Mouse (Mus musculus): ENCODE data around the gene Ifit1bl2.
"Not testable (repeated sequence)": the region's sequence is repeated elsewhere in the genome, so short reads cannot be mapped to it uniquely, and the experiment has no call there.

Gene Ifit1bl2

DNA sequence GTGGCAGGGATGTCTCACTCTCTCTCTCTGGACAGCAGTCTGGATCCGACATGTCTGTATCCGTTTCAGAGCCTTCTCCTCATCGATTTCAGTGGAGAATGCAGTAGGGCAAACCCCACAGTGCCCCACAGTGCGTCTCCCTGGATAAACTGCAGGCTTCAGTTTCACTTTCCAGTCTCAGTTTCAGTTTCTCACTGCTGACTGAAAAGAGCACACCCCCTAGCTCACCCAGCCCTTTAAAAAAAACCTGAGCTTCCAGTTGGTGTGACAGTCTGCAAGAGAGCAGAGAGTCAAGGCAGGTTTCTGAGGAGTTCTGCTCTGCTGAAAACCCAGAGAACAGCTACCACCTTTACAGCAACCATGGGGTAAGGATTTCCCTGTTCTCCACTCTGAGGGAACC, at the start of gene Ifit1bl2, which contains the start of gene Ifit1:
Gene Ifit1bl2, minus strand, starts transcription at position 121 of the 400 bp plus-strand sequence.
Gene Ifit1, plus strand, starts transcription at position 249 of the 400 bp plus-strand sequence.
- no peak for DNase-seq (ENCODE audit: low read depth, low spot score)

GRCm38 (mm10) chr19:34685530-34685929, 45.0 kb upstream of the Ifit1bl2 start:
- no peak for DNase-seq (ENCODE audit: low read depth, low spot score)

- no peak for DNase-seq (ENCODE audit: low read depth, low spot score)
These were observed 44.3 kb upstream of the Ifit1bl2 start for GRCm38 (mm10) chr19:34684857-34685256.

- no peak for DNase-seq (ENCODE audit: low read depth, low spot score)
These were observed 37.9 kb upstream of the Ifit1bl2 start for GRCm38 (mm10) chr19:34678428-34678827.

GRCm38 (mm10) chr19:34673476-34673875, 32.9 kb upstream of the Ifit1bl2 start:
- DNase-seq (ENCODE audit: low read depth, low spot score) = no peak

DNA sequence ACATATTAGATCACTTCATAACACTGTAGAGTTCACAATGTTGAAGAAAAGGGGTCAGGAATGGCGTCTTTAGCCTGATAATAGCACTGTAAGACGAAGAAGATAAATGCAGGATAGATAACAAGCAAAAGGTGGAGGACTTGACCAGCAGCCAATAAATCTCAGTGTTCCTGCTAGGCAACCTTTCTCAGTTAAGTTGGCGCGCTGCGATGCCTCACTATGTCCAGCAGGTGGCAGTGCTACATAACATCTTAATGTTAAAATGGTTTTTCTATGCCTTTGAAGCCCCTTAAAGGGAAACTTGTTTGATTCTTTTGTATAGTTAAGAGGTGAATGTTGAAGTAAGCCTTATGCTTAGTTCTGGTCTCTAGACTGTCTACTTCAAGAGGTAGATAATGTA, 25.6 kb upstream of the Ifit1bl2 start:
- DNase-seq (ENCODE audit: low read depth, low spot score) = peak; percentile 24

DNA sequence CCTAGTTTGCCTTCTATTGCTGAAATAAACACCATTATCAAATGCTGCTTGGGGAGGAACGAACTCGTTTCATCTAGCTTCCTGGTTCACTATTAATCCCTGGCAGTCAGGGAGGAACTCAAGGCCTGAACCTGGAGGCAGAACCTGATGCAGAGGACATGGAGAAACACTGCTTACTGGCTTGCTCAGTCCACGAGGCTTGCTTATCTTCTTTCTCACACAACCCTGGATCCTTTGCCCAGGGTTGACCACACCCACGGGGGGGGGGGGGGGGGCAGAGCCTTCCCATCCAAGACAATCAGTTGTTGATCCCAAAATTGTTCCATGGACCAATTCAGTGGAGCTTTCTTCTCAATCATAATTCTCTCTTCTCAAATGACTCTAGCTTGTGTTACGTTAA, 22.2 kb upstream of the Ifit1bl2 start:
- DNase-seq (ENCODE audit: low read depth, low spot score) = no peak

GRCm38 (mm10) chr19:34662067-34662507, 21.5 kb upstream of the Ifit1bl2 start:
- peak; percentile 69 for DNase-seq (ENCODE audit: low read depth, low spot score)

GRCm38 (mm10) chr19:34656511-34657298, 16.2 kb upstream of the Ifit1bl2 start:
- DNase-seq (ENCODE audit: low read depth, low spot score) = no peak

GRCm38 (mm10) chr19:34655227-34655805, 14.8 kb upstream of the Ifit1bl2 start:
- DNase-seq (ENCODE audit: low read depth, low spot score) = no peak

DNA sequence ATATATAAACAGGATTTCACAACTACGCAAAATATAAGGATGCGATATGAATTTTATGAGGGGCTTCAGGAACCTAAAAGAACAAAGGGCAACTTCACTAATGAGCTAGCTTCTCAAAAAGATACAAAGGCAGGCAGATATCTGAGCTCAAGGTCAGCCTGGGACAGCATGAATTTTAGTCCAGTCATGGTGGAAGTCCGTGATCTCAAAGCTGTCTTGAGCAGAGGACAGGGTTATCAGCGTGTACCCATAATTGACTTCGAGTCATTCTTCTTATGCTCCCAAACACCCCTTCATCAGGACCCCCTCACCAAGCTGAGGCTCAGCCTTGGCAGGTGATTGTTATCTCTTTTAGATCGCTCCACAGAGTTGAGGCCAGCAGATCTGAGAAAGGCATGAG, 10.5 kb upstream of the Ifit1bl2 start:
- DNase-seq (ENCODE audit: low read depth, low spot score) = no peak

DNA sequence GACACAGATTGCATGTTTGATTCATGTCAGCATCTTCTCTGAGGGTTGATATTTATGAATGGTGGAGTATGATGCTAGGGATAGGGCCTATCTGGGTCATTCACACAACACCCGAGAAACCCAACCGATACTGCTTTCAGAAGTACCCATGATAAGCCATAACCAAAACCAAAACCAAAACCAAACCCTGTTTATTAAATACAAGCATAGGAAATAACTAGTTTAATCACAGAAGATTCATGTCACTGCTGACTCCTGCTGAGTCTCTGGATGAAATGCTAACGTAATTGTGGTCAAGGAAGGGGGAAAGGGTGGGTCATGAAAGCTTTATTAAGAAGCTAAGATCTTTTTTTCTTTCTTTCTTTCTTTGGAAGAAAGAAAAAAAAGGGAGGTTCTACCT, 9.7 kb upstream of the Ifit1bl2 start:
- DNase-seq (ENCODE audit: low read depth, low spot score) = no peak

GRCm38 (mm10) chr19:34647630-34648029, 7.1 kb upstream of the Ifit1bl2 start:
- DNase-seq (ENCODE audit: low read depth, low spot score) = not testable (repeated sequence)

- DNase-seq (ENCODE audit: low read depth, low spot score) = no peak
These were observed 2.1 kb upstream of the Ifit1bl2 start for GRCm38 (mm10) chr19:34642616-34643015.

DNA sequence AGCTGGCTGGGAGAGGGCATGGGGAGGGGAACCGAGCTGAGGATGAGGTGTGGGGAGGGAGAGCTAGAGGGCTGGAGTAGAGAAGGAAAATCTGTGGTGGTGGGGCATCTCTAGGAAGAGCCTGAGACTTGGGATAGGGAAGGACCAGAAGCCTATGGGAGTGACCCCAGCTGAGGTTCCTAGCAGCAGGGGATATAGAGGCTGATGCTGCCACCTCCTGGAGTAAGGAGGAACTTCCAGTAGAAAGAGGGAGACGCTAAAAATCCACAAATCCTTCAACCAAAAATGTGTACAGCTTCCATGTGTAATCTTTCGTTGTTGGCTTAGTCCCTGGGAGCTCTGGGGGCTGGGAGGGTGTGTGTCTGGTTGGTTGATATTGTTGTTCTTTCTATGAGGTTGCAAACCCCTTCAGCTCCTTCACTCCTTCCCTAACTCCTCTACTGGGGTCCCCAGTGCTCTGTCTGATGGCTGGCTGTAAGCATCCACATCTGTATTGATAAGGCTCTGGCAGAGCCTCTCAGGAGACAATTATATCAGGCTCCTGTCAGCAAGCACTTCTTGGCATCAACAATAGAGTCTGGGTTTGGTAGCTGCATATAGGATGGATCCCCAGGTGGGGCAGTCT, 3.5 kb downstream of the Ifit1bl2 start:
- DNase-seq (ENCODE audit: low read depth, low spot score) = no peak

GRCm38 (mm10) chr19:34633484-34633883, 7.1 kb downstream of the Ifit1bl2 start:
- DNase-seq (ENCODE audit: low read depth, low spot score) = no peak

DNA sequence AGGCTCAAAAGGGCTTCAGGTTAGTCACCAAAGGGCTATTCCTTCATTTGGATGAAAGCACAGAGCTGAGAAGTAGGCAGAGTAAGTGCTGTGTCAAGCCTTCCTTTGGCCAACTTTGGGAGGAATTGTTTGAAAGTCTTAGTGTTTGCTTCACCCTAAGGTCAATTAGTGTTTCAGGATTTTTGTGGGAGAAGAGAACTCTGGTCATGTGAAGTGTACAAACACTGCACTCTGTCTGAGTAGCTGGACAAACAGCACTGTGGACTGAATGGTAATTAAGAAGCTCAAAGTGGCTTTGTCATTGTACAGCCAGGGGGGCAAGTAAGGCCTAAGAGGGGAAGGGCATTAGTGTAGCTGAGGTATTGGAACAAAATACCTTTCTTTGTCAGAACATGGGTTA, 9.1 kb downstream of the Ifit1bl2 start:
- DNase-seq (ENCODE audit: low read depth, low spot score) = no peak

DNA sequence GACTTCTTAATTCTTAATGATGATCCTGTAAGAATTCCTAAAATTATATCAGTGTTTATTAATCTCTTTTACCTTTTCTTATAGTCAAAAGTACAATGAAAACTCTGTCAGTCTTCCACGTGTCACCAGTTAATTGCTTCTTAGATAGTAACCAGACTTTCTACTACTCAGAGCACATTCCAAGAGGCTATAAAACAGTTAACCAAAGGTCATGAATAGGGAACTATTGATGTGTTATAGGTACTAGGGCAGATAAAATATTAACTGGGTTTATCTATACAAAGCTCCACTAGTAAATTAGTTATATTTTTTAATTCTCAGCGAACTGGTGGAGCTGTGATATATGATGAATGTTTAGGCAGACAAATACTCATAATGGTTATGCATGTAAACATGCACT, 13.0 kb downstream of the Ifit1bl2 start:
- DNase-seq (ENCODE audit: low read depth, low spot score) = no peak

GRCm38 (mm10) chr19:34624663-34625062, 15.9 kb downstream of the Ifit1bl2 start:
- DNase-seq (ENCODE audit: low read depth, low spot score) = no peak

DNA sequence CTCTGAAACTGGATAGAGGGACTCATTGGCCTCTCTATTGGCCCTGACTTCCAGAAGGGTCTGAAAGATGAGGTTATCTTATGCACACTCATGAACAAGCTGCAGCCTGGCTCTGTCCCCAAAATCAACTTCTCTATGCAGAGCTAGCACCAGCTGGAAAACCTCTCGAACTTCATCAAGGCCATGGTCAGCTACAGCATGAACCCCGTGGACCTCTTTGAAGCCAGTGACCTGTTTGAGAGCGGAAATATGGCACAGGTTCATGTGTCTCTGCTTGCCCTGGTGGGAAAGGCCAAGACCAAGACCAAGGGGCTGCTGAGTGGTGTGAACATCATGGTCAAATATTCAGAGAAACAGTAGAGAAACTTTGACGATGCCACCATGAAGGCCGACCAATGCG, 16.8 kb downstream of the Ifit1bl2 start:
- no peak for DNase-seq (ENCODE audit: low read depth, low spot score)

DNA sequence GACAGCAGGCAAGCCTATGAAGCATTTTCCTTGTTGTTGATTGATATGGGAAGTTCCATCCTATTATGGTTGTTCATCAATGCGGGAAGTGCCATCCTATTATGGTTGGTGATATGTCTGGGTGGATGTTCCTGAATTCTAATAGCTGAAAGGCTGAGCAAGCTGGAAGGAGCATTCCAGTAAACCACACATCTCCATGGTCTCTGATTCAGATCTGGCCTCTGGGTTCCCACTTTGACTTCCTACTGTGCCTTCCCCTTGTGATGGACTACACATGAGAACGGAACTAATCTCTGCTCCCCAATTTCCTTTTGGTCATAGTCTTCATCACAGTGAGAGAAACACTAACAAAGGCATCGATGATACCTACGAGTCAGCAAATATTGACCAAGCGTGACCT, 19.7 kb downstream of the Ifit1bl2 start:
- DNase-seq (ENCODE audit: low read depth, low spot score) = no peak

DNA sequence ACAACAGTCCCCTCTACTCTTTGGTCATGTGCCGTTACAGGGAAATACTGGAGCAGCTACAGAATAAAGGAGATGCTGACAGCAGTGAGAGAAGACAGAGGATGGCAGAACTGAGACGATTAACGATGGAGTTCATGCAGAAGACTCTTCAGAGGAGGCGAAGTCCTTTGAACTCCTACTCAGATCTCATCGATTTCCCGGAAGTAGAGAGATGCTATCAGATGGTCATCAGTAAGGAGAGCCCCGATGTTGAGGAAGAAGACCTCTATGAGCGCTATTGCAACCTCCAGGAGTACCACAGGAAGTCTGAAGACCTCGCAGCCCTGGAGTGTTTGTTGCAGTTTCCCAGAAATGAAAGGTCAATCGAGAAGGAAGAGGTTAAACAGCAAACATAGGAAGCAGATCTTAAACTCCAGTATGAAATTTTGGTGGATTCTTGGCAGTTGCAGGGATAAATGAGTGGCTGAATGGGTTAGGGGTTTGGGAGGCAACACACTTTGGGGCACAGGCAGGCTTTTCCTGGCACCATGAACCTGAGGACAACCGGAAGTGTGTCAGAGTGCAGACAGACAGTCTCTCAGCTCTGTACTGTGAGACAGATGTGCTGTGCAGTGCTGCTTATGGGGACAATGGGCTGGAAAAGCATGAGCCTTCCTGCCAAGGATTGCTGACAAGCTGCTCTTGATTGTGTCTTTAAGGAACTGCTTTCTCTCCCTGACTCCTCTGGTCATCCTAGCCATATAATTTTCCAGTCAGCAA, 28.1 kb downstream of the Ifit1bl2 start:
- not testable (repeated sequence) for DNase-seq (ENCODE audit: low read depth, low spot score)

Data from brain, embryonic 18.5 days (tissue).